Mouse (Mus musculus) retina, postnatal 7 days (tissue): ENCODE results near the gene Frmpd1.

Experiments
- DNase-seq: peaks from one replicate; pipeline ENCODE4 v3.0.0-alpha.2; 2012; ENCODE audit warnings: low read depth, low spot score

Gene Frmpd1

DNA sequence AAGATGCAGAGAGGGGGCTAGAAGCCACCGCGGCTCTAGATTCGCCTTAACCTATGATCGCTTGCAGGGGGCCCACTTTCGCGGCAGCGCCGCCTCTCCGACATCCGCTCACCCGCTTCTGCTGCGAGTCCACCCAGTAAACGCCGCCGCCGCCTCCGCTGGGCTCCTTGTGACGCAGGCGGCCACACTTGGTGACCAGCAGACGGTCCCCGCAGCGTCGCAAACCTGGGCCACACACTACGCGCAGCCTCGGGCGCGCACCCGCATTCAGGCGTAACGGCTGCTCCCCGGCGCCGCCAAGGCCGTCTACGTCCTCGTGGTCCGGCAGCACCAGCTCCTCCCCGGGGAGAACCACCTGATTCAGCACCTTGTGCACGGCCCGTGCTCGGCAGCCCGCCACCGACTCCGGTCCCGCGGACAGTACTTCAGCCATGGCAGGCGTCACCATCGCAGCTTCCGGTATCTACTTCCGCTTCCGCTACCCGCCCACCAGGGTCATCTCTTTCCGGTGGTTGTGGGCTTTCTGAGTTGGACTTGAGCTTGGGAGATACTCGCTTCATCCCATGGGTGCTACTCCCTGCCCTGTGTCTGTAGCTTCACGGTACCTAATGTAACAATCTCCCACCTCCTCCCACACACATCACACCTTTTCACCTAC is 135.6 kb downstream of the Frmpd1 start:
- peak; percentile 74 for DNase-seq

GRCm38 (mm10) chr4:45331139-45331538 is 146.5 kb downstream of the Frmpd1 start:
- DNase-seq: no peak

DNA sequence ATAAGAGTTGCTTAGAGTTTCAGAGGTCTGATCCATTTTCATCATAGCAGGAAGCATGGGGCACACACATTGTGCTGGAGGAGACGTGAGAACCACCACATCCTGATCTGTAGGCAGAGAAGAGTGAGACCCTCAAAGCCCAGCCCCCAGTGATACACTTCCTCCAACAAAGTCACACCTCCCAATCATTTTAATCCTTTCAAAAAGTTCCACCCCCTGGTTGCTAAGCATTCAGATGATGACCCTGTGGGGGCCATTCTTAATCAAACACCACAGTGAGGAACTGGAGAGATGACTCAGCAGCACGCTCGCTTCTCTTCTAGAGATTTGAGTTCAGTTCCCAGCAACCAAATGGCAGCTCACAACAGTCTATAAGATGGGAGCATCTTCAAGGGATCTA is 147.8 kb downstream of the Frmpd1 start:
- no peak for DNase-seq
